In the genomic region with DNA sequence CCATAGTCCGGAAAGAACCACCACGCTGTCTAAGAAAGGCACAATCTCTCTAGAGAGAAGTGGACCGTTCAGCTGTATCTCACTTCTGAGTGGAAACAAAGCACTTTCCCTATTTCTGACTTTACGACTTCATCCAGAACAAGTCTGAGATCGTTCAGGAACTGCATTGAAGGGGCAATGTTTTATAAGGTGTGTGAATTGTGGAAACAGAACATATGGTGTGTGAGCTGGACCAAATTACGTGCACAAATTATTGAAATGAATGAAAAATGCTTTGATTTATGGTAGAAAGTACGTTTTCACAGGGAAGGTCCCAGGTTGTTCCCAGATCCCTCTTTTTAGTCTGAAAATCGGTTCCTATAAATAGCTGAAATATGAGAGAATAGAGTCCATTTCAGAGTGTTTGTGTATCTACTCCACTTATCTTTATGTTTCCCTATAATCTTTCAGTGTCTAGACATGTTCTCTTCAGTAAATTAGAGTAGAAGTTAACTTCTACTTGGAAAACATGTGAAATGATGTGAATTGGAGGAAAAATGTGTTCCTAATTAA, we compare ENCODE assay signal across 19 mouse cellular contexts.
"Had no signal": no experiment of that assay in that cellular context is flagged by ENCODE, and none has a peak within 500 bp of the region (broad histone marks: within the 10 kb centered on the region; RNA-seq: fewer than 3 reads in every experiment).

No protein-coding gene starts in this region.

- H3K4me3 ChIP-seq: intestine, embryonic 15.5 days; liver, embryonic 13.5 days; midbrain, embryonic 12.5 days; myocyte; neural tube, embryonic 13.5 days had no signal

- H3K4me1 ChIP-seq: intestine, embryonic 15.5 days; liver, embryonic 13.5 days had no signal

- H3K27ac ChIP-seq: intestine, embryonic 15.5 days; liver, embryonic 13.5 days; midbrain, embryonic 12.5 days; neural tube, embryonic 13.5 days had no signal

- H3K36me3 ChIP-seq: intestine, embryonic 15.5 days; liver, embryonic 13.5 days; midbrain, embryonic 12.5 days; neural tube, embryonic 13.5 days had no signal

- H3K4me2 ChIP-seq: intestine, embryonic 15.5 days; liver, embryonic 13.5 days; midbrain, embryonic 12.5 days; neural tube, embryonic 13.5 days had no signal

- H3K9ac ChIP-seq: intestine, embryonic 15.5 days; liver, embryonic 13.5 days; midbrain, embryonic 12.5 days; neural tube, embryonic 13.5 days had no signal

- H3K27me3 ChIP-seq: intestine, embryonic 15.5 days; liver, embryonic 13.5 days; neural tube, embryonic 13.5 days had no signal

- DNase-seq: kidney, adult 18-20 months; kidney, adult 9 months; kidney, postnatal 14 days; kidney, postnatal 4 days; left cerebral cortex, postnatal 4 days; liver, embryonic 13.5 days; lung, adult 2 months; lung, postnatal 14 days; lung, postnatal 4 days; retina, postnatal 1 day; right cerebral cortex, postnatal 25 days; spleen, adult 18-20 months; thymus, adult 18-20 months; thymus, postnatal 36 days had no signal

- ATAC-seq: intestine, embryonic 15.5 days; midbrain, embryonic 16.5 days had no signal

- H3K9me3 ChIP-seq: intestine, embryonic 15.5 days; liver, embryonic 13.5 days; midbrain, embryonic 12.5 days; neural tube, embryonic 13.5 days had no signal
